ENCODE assay signal across 19 mouse cellular contexts in the genomic region with DNA sequence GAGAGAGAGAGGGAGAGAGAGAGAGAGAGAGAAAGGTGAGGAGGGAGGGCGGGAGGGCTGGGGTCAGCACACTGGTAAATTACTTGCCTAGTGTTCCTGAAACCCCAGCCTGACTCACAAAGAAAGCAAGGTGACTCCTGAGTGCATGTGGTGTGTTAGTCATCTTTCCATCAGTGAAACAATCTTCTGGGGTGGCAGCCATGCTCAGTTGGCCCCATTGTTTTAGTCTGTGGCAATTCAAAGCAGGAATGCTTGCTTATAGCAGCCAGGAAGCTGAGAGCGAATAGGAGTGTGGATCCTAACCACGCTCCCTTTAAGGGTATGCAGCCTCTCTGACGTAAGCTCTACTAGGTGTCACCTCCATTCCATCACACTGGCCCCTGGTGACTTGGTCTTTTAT. TPM values are rescaled to one million over a fixed set of nuclear protein-coding genes. Genes with fewer than 3 reads are reported as not detected.
"Had no signal": no experiment of that assay in that cellular context is flagged by ENCODE, and none has a peak within 500 bp of the region (broad histone marks: within the 10 kb centered on the region; RNA-seq: fewer than 3 reads in every experiment).

No protein-coding gene starts in this region.

- H3K36me3 ChIP-seq: kidney, embryonic 15.5 days; liver, embryonic 13.5 days; neural tube, embryonic 12.5 days; neural tube, embryonic 15.5 days; stomach, embryonic 15.5 days had no signal

- H3K4me2 ChIP-seq: kidney, embryonic 15.5 days; liver, embryonic 13.5 days; midbrain, embryonic 11.5 days; neural tube, embryonic 12.5 days; neural tube, embryonic 15.5 days; stomach, embryonic 15.5 days had no signal

- H3K4me1 ChIP-seq: neural tube, embryonic 15.5 days; stomach, embryonic 15.5 days had no signal

- H3K4me3 ChIP-seq: kidney, embryonic 15.5 days; left cerebral cortex, adult 2 months; liver, embryonic 13.5 days; neural tube, embryonic 12.5 days; neural tube, embryonic 15.5 days; stomach, embryonic 15.5 days had no signal

- H3K27ac ChIP-seq: kidney, embryonic 15.5 days; left cerebral cortex, adult 2 months; liver, embryonic 13.5 days; neural tube, embryonic 12.5 days; neural tube, embryonic 15.5 days; stomach, embryonic 15.5 days had no signal

- DNase-seq: kidney, postnatal 10 days; kidney, postnatal 36 days; layer of hippocampus, postnatal 36 days; liver, embryonic 13.5 days; lung, adult 2 months; lung, postnatal 14 days; lung, postnatal 4 days; midbrain, embryonic 14.5 days; right cerebral cortex, adult 18-20 months; spleen, adult 18-20 months; thymus, postnatal 25 days had no signal

- H3K9me3 ChIP-seq: kidney, embryonic 15.5 days; liver, embryonic 13.5 days; neural tube, embryonic 12.5 days; neural tube, embryonic 15.5 days; stomach, embryonic 15.5 days had no signal

RNA-seq across cellular contexts. Expression of gene Chrng, which starts 50.7 kb away (rescaled TPM):
- polyA plus RNA-seq: liver, adult 2 months; midbrain, embryonic 11.5 days; midbrain, embryonic 14.5 days; midbrain, postnatal 0 days had no signal
